Mouse (Mus musculus) cerebellum, adult 2 months (tissue): Measurements from ENCODE around the gene Irak2.

Source experiments
- CTCF ChIP-seq: fragments of 200-500 bp; IDR thresholded peaks from 2 replicates; pipeline ENCODE4 v1.5.1; 2011; ENCODE audit warnings: low read depth, mild to moderate bottlenecking, control low read depth, low read length, moderate library complexity, borderline replicate concordance; ENCODE audit not compliant: insufficient read depth
- POLR2A ChIP-seq: fragments of 200-500 bp; IDR thresholded peaks from 2 replicates; pipeline ENCODE4 v1.6.1; 2011; ENCODE audit warnings: low read length, control low read depth, borderline replicate concordance; ENCODE audit not compliant: insufficient read depth

DNA sequence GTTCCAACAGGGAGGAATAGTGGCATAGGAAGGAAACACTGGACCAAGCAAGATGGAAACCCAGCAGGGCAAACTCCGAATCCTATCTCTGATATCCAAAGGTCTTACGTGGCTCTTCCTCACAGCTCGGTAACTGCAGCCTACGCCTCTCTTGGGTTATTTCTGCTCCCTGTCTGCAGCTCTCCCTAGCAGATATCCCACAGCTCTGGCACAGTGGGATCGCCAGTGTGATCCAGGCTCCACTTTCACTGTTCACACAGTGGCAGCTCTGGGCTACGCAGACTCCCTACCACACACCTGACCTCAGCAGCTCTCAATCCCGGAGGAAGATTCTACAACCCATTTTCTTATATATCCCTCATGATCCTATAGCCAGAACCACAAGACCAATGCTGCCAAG is 24.1 kb upstream of the Irak2 start:
- TF ChIP-seq CTCF (no peak), POLR2A (no peak)
